In genomic region chr5:88762611-88763010, GRCm38 (mm10) we compare ENCODE assay signal across 22 mouse cellular contexts.
"Had no signal": no experiment of that assay in that cellular context is flagged by ENCODE, and none has a peak within 500 bp of the region (broad histone marks: within the 10 kb centered on the region; RNA-seq: fewer than 3 reads in every experiment).

No protein-coding gene starts in this region.

- H3K27me3 ChIP-seq: kidney, embryonic 15.5 days; liver, embryonic 13.5 days; lung, embryonic 15.5 days; megakaryocyte, embryonic 14.5 days; midbrain, embryonic 13.5 days; neural tube, embryonic 13.5 days had no signal

- H3K9ac ChIP-seq: kidney, embryonic 15.5 days; liver, embryonic 13.5 days; lung, embryonic 15.5 days; midbrain, embryonic 13.5 days; neural tube, embryonic 13.5 days had no signal

- H3K4me3 ChIP-seq: kidney, embryonic 15.5 days; left cerebral cortex, adult 2 months; liver, embryonic 13.5 days; lung, embryonic 15.5 days; megakaryocyte, embryonic 14.5 days; midbrain, embryonic 10.5 days; midbrain, embryonic 13.5 days; myocyte; neural tube, embryonic 13.5 days had no signal

- H3K4me2 ChIP-seq: kidney, embryonic 15.5 days; liver, embryonic 13.5 days; lung, embryonic 15.5 days; midbrain, embryonic 13.5 days; neural tube, embryonic 13.5 days had no signal

- DNase-seq: kidney, adult 8-10 months; kidney, postnatal 10 days; kidney, postnatal 36 days; layer of hippocampus, adult 9-11 months; layer of hippocampus, postnatal 36 days; liver, embryonic 13.5 days; lung, adult 18-20 months; lung, postnatal 10 days; lung, postnatal 36 days; retina, postnatal 1 day; thymus, adult 2 months; thymus, postnatal 14 days; thymus, postnatal 4 days had no signal

- H3K9me3 ChIP-seq: kidney, embryonic 15.5 days; liver, embryonic 13.5 days; lung, embryonic 15.5 days; megakaryocyte, embryonic 14.5 days; midbrain, embryonic 10.5 days; midbrain, embryonic 13.5 days; neural tube, embryonic 13.5 days had no signal

- H3K27ac ChIP-seq: kidney, embryonic 15.5 days; left cerebral cortex, adult 2 months; lung, embryonic 15.5 days; midbrain, embryonic 10.5 days; midbrain, embryonic 13.5 days; neural tube, embryonic 13.5 days had no signal

- H3K36me3 ChIP-seq: lung, embryonic 15.5 days; midbrain, embryonic 13.5 days had no signal

- ATAC-seq: midbrain, embryonic 13.5 days; midbrain, embryonic 16.5 days had no signal
